Mouse (Mus musculus) urinary bladder, postnatal 14 days (tissue): ENCODE measurements around the gene Gbp3.

ENCODE experiments used
- DNase-seq: peaks from one replicate; pipeline ENCODE4 v3.0.0; 2021; ENCODE audit warnings: low spot score

Gbp3 gene

GRCm38 (mm10) chr3:142588888-142589287 is 29.1 kb downstream of the Gbp3 start:
- DNase-seq: no peak

- no peak for DNase-seq
These were observed 30.7 kb downstream of the Gbp3 start for GRCm38 (mm10) chr3:142590431-142591067.

- no peak for DNase-seq
These were observed 34.7 kb downstream of the Gbp3 start, which contains the start of gene Gbp2b for GRCm38 (mm10) chr3:142594547-142594946. Gene Gbp2b (plus strand): TSS chr3:142594847.

- no peak for DNase-seq
These were observed 38.1 kb downstream of the Gbp3 start for GRCm38 (mm10) chr3:142597923-142598322.

GRCm38 (mm10) chr3:142601675-142602074 is 41.8 kb downstream of the Gbp3 start:
- DNase-seq: no peak

GRCm38 (mm10) chr3:142618658-142619057 is 58.8 kb downstream of the Gbp3 start:
- no peak for DNase-seq

- DNase-seq: no peak
These were observed 59.8 kb downstream of the Gbp3 start for GRCm38 (mm10) chr3:142619606-142620005.

GRCm38 (mm10) chr3:142620111-142620955 is 60.5 kb downstream of the Gbp3 start, which contains the start of gene Gbp2:
Gene Gbp2 (plus strand): TSS chr3:142620602.
- DNase-seq: peak; percentile 38

- no peak for DNase-seq
These were observed 61.2 kb downstream of the Gbp3 start for GRCm38 (mm10) chr3:142620956-142621562.
